Mouse (Mus musculus) ES-Bruce4 (cell line): ENCODE results near the gene Yipf2. TPM values are rescaled to one million over a fixed set of nuclear protein-coding genes. Genes with fewer than 3 reads are reported as not detected.

Experiments
- H3K27ac ChIP-seq: 2 replicates; pipeline ENCODE4 v1.5.1; 2012; ENCODE audit warnings: low read length, inconsistent platforms; ENCODE audit not compliant: insufficient read depth
- H3K27me3 ChIP-seq: 2 replicates; pipeline ENCODE4 v1.6.1; 2012; ENCODE audit warnings: mild to moderate bottlenecking, low read length, inconsistent platforms; ENCODE audit not compliant: control insufficient read depth, poor library complexity, insufficient read depth, severe bottlenecking
- H3K36me3 ChIP-seq: 2 replicates; pipeline ENCODE4 v1.6.1; 2012; ENCODE audit warnings: inconsistent platforms, mild to moderate bottlenecking, low read length, moderate library complexity; ENCODE audit not compliant: control insufficient read depth, poor library complexity, insufficient read depth, severe bottlenecking
- H3K4me1 ChIP-seq: one replicate; pipeline ENCODE4 v1.8.1; 2011; ENCODE audit warnings: low read length; ENCODE audit not compliant: control insufficient read depth, insufficient read depth
- H3K4me3 ChIP-seq: 2 replicates; pipeline ENCODE4 v1.5.1; 2011; ENCODE audit warnings: low read depth, mild to moderate bottlenecking, low read length
- H3K9ac ChIP-seq: 2 replicates; pipeline ENCODE4 v1.6.1; 2012; ENCODE audit warnings: low read depth, mild to moderate bottlenecking, inconsistent platforms; ENCODE audit not compliant: poor library complexity, severe bottlenecking
- H3K9me3 ChIP-seq: replicated peaks from 2 replicates; pipeline ENCODE4 v1.6.1; 2012; ENCODE audit warnings: mild to moderate bottlenecking, low read length, inconsistent platforms; ENCODE audit not compliant: control insufficient read depth, poor library complexity, insufficient read depth, severe bottlenecking
- CTCF ChIP-seq: IDR thresholded peaks from one replicate; pipeline ENCODE4 v1.8.1; 2011; ENCODE audit warnings: low read depth, low read length
- EP300 ChIP-seq: IDR thresholded peaks from 2 replicates; pipeline ENCODE4 v1.6.1; 2011; ENCODE audit warnings: low read depth, low read length; ENCODE audit not compliant: insufficient read depth
- POLR2A ChIP-seq: IDR thresholded peaks from one replicate; pipeline ENCODE4 v1.8.1; 2011; ENCODE audit warnings: low read length; ENCODE audit not compliant: insufficient read depth
- polyA plus RNA-seq: library from polyadenylated mRNA; stranded (reverse); fragments of >200 nt; gene quantifications from 2 replicates; pipeline ENCODE4 v1.2.4, GENCODE M21; 2011; ENCODE audit warnings: low read depth; ENCODE audit not compliant: missing spikeins, insufficient read depth, insufficient read length

Yipf2 gene
- polyA plus RNA-seq, 1 experiment, result 17.4 TPM

DNA sequence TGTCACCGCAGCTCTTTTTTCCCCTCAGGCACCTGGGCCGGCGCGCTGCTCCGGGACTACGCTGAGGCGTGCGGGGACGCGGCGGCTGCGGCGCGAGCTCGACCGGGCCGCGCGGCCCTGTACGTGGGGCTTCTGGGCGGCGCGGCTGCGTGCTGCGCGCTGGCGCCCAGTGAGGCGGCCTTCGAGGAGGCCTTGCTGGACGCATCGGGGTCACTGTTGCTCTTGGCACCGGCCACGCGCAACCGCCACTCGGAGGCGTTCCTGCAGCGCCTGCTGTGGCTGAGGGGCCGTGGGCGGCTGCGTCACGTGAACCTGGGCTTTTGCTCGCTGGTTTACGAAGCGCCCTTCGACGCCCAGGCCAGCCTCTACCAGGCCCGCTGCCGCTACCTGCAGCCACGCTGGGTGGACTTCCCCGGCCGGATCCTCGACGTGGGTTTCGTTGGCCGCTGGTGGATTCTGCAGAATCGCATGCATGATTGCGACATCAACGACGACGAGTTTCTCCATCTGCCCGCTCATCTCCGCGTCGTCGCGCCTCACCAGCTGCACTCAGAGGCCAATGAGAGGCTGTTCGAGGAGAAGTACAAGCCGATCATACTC, 594 bp upstream of the Yipf2 start:
- Histone ChIP-seq H3K9me3 (no peaks in the 10 kb centered on the region), H3K4me3 (peak overlapping the region; percentile 82), H3K4me1 (no peaks in the 10 kb centered on the region), H3K9ac (peak overlapping the region; percentile 53), H3K27me3 (no peaks in the 10 kb centered on the region), H3K27ac (no peak overlapping the region), H3K36me3 (peaks cover 12% of the 10 kb centered on the region)
- TF ChIP-seq CTCF (no peak), POLR2A (no peak), EP300 (no peak)

DNA sequence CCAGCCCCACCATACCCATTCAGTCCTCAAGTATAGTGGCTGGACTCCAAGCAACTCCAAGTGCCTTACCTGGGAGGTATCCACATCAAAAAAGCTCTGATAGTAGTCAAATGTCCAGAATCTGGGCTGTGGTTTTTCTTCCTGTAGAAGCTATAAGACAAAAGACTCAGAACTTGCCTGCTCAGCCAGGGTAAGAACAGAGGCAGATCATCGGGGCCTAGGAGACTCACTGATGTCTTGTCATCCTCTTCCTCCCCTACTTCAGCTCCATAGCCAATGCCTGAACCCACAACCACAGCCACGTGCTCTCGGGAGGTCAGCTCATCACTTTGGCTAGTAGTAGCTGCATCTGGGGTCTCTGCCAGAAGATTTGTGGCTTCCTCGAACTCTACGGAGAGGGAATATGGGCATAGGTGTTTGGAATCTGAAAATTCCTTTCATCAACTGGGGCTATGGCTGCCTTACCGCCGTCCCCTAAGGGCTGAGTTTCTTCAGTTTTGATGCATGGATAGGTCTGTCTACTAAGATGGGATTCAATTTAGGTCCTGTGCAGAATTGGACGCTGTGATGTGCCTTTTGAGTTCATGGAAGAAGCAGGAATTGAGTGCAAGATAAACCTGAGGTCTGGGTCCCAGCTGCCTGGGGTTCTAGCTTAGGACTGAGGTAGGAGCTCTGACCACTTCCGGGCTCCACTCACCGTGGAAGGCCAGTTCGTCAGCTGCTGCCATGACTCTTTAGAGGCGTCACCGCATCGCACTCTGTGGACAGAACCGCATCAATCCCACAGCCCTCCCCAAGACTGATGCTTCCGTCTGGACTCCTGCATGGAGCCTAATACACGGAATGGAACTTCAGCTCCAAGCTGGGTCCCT, 561 bp downstream of the Yipf2 start:
- H3K36me3 ChIP-seq, result peaks cover 16% of the 10 kb centered on the region
- no peaks in the 10 kb centered on the region for H3K4me1 ChIP-seq
- H3K4me3 ChIP-seq, result peak overlapping the region; percentile 83
- peak overlapping the region; percentile 27 for H3K9ac ChIP-seq
- H3K9me3 ChIP-seq, result no peaks in the 10 kb centered on the region
- H3K27ac ChIP-seq, result no peak overlapping the region
- no peak for TF ChIP-seq POLR2A
- TF ChIP-seq CTCF, result no peak
- no peak for TF ChIP-seq EP300
- H3K27me3 ChIP-seq, result no peaks in the 10 kb centered on the region

DNA sequence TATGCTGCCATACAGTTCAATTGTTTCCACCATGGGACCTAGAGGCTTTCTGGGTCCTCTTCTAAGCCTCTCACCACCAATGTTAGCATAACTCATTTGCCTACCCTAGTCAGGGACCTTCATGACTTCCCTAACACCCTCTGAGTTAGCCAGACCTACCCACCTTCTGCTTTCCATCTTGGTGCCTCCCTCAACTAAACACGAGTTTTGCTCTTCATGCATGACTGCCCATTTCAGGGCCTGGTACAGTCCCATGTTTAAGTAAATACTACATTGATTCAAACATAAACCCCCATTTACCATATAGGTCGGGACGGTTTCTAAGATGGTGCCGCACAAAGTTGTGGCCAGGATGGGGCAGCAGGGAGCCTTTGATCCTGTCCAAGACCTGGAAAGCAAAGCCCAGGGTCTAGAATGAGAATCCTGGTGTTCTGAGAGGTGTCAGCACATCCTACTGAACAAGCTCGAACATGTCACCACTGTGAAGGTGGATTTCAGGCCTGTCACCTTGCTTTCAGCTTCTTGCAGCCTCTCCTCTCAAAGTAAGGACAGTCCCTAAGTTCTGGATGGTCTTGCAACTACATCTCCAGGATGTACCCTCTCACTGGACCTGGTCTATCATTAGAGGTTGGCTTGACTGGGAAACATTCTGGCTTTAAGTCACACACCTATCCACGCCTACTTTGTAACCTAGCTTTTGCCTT, 1.3 kb downstream of the Yipf2 start:
- Histone ChIP-seq H3K36me3 (peaks cover 22% of the 10 kb centered on the region), H3K9ac (no peak overlapping the region), H3K9me3 (no peaks in the 10 kb centered on the region), H3K27me3 (no peaks in the 10 kb centered on the region), H3K4me1 (no peaks in the 10 kb centered on the region), H3K27ac (no peak overlapping the region), H3K4me3 (no peak overlapping the region)
- TF ChIP-seq EP300 (no peak), CTCF (no peak), POLR2A (no peak)

DNA sequence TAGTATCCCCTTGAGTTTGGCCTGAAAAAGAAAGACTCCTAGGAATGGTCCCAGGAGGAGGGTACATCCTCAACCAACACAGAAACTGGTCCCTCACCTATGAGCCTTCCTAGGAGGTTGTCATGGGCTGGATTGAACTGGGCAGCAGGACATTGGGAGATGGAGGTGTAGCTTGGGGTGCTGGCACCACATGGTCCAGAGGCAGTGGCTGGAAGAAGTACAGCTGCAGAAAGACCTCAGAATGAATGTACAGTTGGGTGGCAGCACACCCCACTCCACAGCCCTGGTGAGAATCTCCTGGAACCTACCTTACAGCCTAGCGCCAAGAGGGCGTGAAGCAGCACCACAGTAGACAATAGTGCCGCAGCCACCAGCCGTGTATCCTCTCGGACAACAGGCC, 3.1 kb downstream of the Yipf2 start:
- TF ChIP-seq CTCF (no peak), EP300 (no peak), POLR2A (no peak)
- H3K27ac ChIP-seq, result no peak overlapping the region
- H3K4me3 ChIP-seq, result no peak overlapping the region
- H3K36me3 ChIP-seq, result peaks cover 34% of the 10 kb centered on the region
- H3K4me1 ChIP-seq, result no peaks in the 10 kb centered on the region
- no peaks in the 10 kb centered on the region for H3K9me3 ChIP-seq
- no peaks in the 10 kb centered on the region for H3K27me3 ChIP-seq
- H3K9ac ChIP-seq, result no peak overlapping the region

DNA sequence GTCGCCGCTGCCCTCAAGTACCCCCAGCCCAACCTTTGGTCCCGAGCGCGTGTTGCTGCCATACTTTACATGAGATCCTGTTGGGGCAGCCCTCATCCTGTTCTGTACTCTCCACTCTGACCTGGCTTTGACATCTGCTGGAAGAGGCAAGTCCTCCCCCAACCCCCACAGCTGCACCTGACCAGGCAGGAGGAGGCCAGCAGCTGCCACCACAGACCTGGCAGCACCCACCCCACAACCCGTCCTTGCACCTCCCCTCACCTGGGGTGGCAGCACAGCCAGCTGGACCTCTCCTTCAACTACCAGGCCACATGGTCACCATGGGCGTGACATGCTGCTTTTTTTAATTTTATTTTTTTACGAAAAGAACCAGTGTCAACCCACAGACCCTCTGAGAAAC, 4.3 kb downstream of the Yipf2 start:
- no peaks in the 10 kb centered on the region for H3K27me3 ChIP-seq
- TF ChIP-seq CTCF, result no peak
- TF ChIP-seq EP300, result no peak
- TF ChIP-seq POLR2A, result no peak
- H3K4me3 ChIP-seq, result no peak overlapping the region
- peaks cover 38% of the 10 kb centered on the region for H3K36me3 ChIP-seq
- H3K9me3 ChIP-seq, result no peaks in the 10 kb centered on the region
- H3K4me1 ChIP-seq, result no peaks in the 10 kb centered on the region
- H3K27ac ChIP-seq, result no peak overlapping the region
- no peak overlapping the region for H3K9ac ChIP-seq
